Mouse (Mus musculus): Measurements from ENCODE around the gene Col6a5. TPM values are rescaled to one million over a fixed set of nuclear protein-coding genes. Genes with fewer than 3 reads are reported as not detected.
A peak's percentile ranks its signal among the peaks of the same experiment; 100 is the strongest.
"Not testable (repeated sequence)": the region's sequence is repeated elsewhere in the genome, so short reads cannot be mapped to it uniquely, and the experiment has no call there.

Gene Col6a5
- polyA plus RNA-seq, 1 experiment from 2014 or later, result 0.42 TPM

DNA sequence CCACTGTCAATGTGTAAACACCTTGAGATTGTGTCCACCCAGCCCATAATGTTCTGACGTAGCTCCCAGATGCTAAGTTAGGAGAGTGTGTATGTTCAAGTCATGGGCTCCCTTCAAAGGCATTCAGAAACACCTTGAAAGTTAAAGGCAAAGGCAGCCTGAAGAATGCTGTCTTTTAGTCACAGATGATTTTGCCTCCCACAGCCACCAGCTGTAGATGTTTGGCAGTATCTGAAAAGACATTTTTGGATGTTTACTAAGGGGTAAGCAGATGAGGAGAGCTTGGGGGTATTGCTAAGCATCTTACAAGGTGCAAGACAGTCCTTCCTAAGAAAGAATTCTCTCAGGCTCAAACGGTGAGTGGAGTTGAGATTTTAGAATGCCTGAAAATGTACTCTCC is 50.3 kb downstream of the Col6a5 start:
- no peak for DNase-seq (ENCODE audit: low spot score)

DNA sequence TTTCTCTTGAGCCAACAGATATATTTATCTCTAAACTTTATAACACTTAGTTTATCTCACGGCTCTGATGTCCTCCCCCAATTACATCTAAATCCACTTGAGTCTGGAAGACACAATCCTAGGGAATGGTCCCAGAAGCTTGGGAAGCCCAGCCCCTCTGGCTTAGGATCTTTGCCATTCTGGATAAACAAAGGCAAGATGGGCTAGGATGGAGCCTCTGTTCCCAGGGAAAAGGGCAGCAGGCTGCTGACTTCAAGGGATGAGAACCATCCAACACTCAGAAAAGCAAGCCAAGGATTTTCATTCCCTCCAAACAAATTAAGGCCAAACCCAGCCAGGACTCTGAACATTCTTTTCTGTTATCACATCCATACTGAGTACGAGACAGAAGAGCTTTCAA is 51.1 kb downstream of the Col6a5 start:
- no peak for DNase-seq (ENCODE audit: low spot score)

DNA sequence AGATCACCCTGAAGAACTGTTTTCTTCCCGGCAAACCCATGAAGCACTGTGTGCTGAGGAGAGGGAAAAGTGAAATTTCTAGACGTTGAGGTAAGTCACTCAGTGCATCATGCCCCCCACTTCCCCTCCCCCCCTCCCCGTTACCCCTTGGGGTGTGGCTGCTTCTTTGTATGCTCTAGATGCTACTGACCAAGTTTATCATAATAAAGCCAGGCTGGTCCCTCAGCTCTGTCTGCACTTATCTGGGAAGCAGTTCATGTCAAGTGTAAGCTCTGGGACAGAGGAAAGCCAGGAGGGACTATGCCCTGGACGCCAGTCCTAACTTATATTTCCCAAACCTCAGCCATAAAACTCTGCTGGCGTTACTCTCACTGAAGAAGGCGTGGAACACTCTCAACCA is 53.0 kb downstream of the Col6a5 start:
- DNase-seq (ENCODE audit: low spot score), result no peak

DNA sequence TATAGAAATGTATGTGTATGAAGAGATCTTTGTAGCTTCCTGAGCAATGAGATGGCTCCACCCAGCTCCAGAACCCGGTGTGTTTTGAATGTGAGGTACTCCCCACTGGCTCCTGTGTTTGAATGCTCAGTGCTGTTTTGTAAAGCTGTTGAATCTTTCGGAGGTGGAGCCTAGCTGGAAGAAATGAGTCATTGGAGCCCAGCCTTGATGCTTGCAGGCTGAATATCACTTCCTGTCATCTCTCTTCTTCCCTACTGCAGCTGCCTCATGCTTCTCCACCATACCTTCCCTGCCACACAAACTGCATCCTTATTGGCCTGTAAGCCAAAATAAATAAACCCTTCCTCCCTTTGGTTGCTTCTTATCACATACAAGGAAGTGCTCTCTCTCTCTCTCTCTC is 72.9 kb downstream of the Col6a5 start:
- DNase-seq (ENCODE audit: low spot score), result no peak

DNA sequence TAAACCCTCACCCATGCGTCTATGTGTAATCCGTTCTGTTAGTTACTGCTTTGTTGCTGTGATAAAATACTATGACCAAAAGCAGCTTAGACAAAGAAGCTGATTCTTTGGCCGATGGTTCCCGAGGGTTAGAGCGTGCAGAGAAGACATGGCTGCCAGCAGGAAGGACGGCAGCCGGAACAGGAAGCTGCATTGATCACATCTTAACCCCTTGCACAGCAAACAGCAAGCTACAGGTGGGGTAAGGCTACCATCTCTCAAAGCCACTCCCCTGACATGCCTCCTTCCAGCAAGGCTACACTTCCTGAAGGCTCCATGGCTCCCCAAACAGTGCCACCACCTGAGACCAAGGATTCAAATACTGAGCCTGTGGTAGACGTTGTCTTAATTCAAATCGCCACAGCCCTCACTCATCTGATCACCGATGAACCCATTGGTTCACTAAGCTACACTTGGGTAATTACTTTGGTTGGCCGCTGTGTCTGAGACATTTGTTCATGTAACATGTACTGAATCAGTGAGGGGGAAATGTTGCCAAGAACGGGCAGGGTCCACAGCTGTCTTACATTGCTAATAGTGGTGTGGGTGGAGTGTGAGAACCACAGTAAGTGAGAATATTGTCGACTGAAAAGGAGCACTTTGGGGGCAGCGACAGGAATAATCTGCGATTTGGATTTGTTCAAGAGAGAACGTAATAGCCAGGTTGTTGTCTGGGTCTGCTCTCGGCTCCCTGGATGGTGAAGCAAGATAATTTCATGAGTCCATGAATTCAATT is 75.6 kb downstream of the Col6a5 start:
- DNase-seq (ENCODE audit: low spot score), result no peak

DNA sequence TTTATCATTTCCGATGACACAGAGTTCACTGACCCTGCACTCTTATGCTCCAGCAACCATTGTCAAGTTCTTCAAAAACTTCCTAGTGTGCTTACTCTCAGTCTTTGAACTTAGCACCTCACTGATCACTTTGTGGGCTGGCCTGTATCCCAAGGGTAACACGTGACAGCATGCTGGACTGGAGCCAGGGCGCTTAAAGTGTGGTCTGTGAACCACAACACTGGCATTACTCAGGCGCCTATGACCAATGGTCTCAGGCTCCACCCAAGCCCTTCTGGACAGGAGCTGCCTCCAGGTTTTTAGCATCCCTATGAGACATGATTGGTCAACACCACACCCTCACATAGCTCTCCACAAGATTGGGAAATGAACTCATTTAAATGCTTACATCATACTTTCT is 79.7 kb downstream of the Col6a5 start:
- no peak for DNase-seq (ENCODE audit: low spot score)

DNA sequence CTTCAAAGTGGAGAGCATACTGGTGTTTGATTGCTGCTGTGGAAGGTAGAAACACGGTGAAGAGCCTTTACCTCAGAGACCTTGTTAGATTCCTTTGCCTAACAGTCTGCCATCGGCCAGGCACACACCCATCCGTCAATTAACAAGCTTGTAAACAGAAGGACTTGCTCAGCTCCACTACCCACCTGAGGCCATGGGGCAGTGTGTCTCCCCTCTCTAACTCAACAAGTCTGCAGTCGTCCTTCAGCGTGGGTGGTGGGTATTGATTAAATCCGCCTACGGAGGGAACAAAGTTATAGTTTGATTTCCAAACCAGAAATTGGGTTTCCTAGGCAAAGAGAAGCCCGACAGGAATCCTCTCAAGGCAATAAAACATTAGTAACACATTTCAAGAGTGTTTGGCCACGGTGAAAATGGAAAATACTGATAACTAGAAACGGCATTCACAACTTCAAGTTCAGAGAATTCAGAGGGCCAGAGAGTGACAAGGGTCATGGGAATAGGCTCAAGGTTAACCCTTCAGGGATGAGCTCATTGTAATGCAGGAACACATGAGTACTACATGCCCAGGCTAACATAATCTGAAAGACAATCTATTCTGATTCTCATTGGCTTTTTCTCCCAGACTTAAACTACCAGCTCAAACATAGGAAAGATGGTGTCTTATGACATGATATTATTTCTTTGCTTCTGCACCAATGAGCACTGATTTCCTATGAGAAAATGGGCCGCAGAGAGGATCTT is 81.9 kb downstream of the Col6a5 start:
- no peak for DNase-seq (ENCODE audit: low spot score)

DNA sequence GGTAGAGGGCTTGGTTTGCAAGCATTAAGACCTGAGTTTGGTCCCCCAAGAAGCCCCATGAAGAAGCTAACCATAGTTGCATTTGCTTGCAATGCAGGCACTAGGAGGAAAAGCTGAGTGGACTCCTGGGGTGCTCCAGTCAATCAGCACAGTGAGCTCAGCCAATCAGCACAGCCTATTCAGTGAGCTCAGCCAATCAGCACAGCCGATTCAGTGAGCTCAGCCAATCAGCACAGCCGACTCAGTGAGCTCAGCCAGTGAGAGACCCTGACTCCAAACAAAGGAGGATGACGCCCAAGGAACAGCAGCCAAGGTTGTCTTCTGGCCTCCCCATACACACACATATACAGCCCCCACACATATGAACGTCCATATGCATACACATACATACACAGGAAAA is 84.3 kb downstream of the Col6a5 start:
- DNase-seq (ENCODE audit: low spot score), result no peak

DNA sequence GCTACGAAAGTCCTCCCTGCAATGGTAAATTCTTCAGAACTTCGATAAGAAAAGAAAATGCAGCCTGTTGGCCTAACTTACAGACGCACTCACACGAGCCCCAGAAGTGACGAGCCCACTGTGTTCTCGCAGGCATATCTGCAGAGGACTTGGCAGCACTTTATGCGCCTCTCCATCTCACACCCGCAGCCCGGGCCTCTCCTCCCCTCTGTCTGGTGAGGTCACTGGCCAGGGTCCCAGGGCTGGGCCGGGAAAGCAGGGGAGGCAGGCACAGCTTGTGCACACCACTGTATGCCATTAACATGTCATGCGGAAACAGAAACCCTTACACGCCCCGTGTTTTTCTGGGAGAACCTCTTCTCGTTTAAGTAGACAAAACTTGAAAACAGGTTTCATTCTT is 88.8 kb downstream of the Col6a5 start:
- no peak for DNase-seq (ENCODE audit: low spot score)

DNA sequence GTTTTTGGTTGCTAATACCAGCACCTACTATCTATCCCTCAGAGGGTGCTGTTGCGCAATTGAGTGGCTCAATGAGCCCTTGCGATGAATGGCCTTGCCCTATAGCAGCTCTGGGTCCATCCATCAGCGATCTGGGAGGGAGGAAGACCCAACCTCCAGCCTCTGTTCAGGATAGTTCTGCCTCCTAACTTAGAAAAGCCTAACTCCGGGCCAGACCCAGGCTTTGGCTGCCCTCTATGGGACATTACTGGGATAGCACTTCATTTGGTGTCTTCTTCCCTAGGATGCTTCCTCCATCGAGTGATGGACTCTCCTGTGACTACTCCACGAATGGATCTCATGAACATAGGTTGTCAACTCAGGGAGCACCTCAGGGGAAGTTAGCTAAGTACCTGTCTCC is 102.7 kb downstream of the Col6a5 start:
- DNase-seq (ENCODE audit: low spot score), result peak; percentile 39

DNA sequence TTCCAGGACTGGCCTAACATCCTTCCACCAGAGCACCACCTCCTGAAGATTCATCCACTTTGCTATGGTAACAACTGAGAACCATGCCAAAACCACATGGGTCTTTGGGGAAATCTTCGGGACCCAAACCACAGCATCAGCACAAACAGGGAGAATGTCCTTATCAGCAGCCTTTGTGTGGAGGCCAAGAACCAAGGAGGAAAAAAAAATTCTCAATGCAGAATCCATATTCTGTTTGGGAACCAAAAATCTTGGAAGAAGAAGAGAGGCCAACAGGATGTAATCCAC is 107.7 kb downstream of the Col6a5 start:
- no peak for DNase-seq (ENCODE audit: low spot score)

DNA sequence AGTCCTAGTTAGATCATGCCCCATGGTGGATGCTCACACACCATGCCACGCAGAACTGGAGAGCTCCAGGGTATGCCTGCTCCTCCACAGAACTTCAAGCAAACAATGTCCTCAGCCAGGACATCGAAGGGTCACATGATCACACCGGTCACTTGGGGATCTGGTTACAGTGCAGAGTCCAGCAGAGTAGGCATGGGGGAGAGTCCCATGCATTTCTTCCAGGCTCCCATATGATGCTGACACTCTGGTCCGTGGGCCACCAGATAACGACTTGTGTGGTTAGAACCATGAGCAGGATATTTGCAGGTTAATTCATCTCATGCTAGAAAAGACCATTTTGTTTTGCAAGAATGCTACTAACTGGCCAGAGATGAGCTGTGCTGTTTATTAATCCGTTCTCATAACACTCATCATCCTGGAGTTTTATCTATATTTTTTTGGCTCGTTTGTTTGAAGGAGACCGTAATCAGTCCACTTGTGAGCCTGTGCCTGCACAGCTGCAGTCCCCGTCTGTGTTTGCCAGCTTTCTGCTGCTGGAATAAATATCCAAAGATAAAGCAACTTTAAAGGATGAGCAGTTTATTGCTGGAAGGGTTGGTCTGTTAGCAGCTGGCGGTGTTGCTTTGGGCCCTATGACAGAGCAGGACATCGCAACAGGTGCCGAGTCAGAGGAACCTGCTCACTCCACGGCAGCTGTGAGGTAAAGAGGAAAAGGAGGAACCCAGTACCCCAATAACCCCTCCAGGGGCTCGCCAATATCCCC is 108.2 kb downstream of the Col6a5 start:
- no peak for DNase-seq (ENCODE audit: low spot score)

DNA sequence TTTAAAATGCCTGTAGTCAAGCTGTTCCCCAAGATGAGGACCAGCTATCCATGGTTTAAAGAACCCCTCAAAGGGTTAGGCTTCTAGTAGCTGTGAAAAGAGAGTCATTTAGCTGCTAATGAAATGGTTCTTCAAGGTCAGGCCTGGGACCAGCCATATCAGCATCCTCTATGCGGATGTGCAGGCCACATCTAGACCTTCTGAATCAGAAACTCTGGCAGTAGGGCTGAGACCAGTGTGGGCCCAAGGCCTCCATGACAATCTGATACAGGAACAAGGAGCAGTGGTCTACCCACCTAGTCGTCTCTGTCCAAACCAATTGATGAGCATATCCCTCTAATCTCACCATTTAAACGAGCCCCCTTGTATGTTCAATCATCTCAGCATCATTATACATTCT is 109.4 kb downstream of the Col6a5 start:
- DNase-seq (ENCODE audit: low spot score), result no peak

DNA sequence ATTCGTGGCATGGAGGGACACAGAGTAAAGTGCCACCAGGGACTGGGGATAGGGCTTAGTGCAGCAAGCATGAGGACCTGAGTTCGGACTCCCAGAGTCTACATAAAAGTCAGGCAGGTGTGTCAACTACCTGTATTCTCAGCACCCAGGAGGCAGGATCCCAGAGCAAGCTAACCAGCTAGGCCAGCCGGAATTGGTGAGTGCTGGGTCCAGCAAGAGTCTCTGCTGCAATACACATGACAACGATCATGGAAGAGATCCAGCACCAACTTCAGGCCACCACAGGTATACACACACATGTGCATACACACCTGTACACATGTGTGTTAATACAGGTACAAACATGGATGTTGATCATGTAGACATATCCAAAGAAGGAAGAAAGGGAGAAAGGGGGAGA is 112.0 kb downstream of the Col6a5 start:
- no peak for DNase-seq (ENCODE audit: low spot score)

DNA sequence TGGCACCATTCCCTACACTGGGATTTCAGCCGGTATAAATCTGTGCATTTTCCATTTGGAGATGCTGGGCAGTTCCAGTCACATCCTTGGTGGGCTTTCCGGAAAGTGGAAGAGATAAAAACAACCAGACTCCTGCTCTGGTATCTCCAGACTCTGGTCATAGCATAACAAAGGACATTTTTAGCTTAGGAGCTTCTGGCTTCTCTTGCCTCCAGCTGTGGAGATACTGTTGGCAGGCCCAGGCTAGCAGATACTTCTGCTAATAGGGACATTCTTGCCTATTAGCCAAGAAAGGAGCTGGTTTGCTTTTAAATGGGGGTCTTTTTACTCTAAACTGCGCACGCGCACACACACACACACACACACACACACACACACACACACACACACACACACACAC is 113.2 kb downstream of the Col6a5 start:
- no peak for DNase-seq (ENCODE audit: low spot score)

DNA sequence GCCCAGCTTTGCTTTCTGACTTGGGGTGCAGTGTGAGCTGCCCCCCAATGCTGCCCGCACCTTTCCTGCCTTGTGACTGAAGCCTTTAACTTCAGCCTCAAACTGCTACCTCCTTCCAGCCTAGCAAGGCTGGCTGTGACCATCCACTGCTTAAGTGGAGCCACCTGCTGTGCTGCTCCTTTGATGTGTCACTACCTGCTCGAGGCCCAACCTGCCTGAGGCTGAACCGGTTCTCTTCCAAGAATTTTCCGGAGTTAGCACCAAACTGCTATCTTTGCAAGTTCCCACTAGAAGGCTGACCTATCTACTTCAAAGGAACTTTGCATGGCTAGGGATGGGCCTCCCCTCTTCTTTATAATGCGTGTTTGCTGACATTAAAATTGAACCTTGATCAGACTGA is 119.1 kb downstream of the Col6a5 start:
- DNase-seq (ENCODE audit: low spot score), result not testable (repeated sequence)

DNA sequence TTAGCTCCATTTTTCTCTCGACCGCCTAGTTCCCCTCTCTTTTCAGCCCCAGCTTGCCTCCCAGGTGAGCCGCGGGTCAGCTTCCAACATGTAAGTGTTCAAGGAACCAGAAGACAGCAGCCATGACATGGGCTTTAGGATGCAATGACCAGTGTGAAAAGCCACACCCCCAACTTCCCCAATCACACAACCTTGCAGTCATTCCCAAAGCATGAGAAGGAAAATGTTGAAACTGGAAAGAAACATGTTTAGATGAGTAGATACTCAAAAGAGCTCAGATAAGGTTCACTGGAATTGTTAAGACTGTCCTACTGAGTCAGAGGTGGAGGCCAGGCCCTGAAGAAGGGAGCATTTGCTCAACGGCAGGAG is 121.3 kb downstream of the Col6a5 start:
- no peak for DNase-seq (ENCODE audit: low spot score)

DNA sequence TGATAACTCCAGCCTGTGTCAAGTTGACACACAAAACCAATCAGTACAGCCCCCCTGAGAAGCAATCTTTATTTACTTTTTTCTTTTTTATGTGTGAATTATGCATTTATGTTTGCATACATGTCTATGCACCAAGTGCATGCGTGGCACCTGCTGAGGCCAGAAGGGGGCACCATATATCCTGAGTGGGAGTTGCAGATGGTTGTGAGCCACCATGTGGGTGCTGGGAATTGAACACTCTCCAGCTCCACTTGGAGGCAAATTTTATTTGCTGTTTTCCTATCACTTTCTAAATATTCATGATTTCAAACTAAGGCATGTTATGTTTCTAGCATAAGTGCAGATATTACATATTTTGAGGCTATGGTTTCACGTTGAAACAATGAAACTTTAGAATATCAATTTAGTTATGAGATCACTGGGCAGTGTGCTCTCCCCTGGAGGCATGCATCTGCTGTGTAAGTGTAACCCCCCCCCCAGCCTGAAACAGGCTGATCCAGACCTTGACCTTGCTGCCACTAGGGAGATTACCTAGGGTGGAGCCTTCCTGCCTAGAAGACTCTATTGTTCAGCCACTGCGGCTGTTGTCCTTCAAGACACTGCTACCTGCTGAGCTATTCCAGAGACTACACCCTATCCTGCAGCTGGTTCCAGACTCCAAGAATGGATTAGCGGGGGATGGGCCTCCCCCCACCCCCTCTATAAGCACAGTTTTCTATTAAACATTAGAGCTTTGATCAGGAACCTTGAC is 121.9 kb downstream of the Col6a5 start:
- DNase-seq (ENCODE audit: low spot score), result no peak

DNA sequence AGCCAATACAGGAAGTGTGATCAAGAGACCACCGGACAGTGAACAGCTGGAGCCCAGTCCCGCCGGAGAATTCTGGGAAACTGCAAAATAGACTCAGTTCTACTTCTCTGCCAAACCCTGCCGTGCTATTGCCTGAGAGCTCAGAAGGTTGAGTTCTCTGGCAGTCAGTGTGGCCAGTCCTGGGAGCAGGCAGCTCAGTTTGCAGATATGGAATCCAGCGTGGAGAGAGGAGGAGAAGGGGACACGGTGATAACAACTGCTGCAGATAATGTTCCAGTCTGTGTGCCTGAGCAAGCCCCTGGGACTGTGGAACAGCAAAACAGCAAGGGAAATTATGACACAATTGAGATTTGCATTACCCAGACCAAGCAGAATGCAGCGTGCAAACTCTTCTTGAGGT is 124.9 kb downstream of the Col6a5 start:
- no peak for DNase-seq (ENCODE audit: low spot score)

DNA sequence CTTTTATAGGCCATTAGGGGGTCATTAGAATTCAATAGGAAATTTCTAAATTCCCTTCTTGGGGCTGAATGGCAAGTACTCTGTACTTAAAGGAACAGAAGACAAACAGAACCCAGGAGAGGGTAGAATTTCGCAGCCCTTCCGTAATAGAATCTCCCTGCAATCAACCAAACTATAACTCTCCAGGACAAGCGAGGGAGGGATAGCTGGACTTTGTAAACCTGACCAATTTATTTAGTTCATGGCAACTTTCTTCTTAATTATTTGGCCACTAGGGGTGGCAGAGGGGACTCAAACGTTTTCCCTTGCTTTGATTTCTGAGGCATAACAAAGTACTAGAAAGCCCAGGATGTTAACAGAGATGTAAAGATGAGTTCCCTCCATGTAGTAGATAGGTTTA is 125.6 kb downstream of the Col6a5 start:
- no peak for DNase-seq (ENCODE audit: low spot score)

DNA sequence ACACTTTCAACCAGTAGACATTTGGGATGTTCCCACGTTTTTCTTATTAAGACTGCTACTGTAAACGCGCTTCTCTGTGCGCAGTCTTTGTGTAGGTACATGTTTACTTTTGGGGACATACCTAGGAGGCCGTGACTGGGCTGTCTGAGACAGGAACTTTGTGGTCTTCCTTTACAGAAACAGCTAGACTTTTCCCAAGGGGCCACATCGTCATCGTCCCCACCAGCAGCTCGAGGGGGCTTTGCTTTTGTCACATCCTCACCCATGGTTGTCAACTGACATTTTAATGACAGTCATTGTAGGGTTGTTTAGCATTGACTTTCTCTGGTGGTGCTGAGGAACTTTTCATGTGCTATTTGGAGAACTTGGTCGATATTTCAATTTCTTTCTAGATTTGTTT is 129.2 kb downstream of the Col6a5 start:
- DNase-seq (ENCODE audit: low spot score), result no peak

All from thymus, postnatal 0 days (tissue).